Mouse (Mus musculus) hindbrain, embryonic 14.5 days (tissue): ENCODE measurements at regions not wholly inside any gene's neighbourhood (a gene's known extent, or its start where the extent isn't known, plus 50 kb on each side); places are given as distances from the start of the nearest gene placed in this dataset.

Experiments
- ATAC-seq: fragments of 200-750 bp; cut with Nextera tagmentation; 2 replicates; pipeline ENCODE4 v1.8.0; 2017; ENCODE audit warnings: moderate number of reproducible peaks, mild to moderate bottlenecking, moderate TSS enrichment, moderate library complexity; ENCODE audit not compliant: low FRiP score
- DNase-seq: peaks from one replicate; pipeline ENCODE4 v3.0.0-alpha.2; 2015; ENCODE audit warnings: low spot score
- H3K27ac ChIP-seq: fragments of 300-500 bp; sonication (generic); 2 replicates; pipeline ENCODE4 v1.5.1; 2014; ENCODE audit warnings: mild to moderate bottlenecking, moderate library complexity
- H3K27me3 ChIP-seq: fragments of 300-500 bp; sonication (generic); 2 replicates; pipeline ENCODE4 v1.6.1; 2014; ENCODE audit warnings: mild to moderate bottlenecking, low read length, mixed read lengths; ENCODE audit not compliant: control insufficient read depth, insufficient read depth
- H3K36me3 ChIP-seq: fragments of 300-500 bp; sonication (generic); replicated peaks from 2 replicates; pipeline ENCODE4 v1.6.1; 2014; ENCODE audit not compliant: control insufficient read depth, insufficient read depth
- H3K4me1 ChIP-seq: fragments of 300-500 bp; sonication (generic); replicated peaks from 2 replicates; pipeline ENCODE4 v1.6.1; 2014; ENCODE audit warnings: antibody characterized with exemption, low read length, mixed read lengths; ENCODE audit not compliant: control insufficient read depth, insufficient read depth
- H3K4me2 ChIP-seq: fragments of 300-500 bp; sonication (generic); replicated peaks from 2 replicates; pipeline ENCODE4 v1.6.1; 2014; ENCODE audit warnings: mild to moderate bottlenecking, moderate library complexity
- H3K4me3 ChIP-seq: fragments of 300-500 bp; sonication (generic); replicated peaks from 2 replicates; pipeline ENCODE4 v1.5.1; 2014; ENCODE audit warnings: mild to moderate bottlenecking, low read length
- H3K9ac ChIP-seq: fragments of 300-500 bp; sonication (generic); 2 replicates; pipeline ENCODE4 v1.6.1; 2014
- H3K9me3 ChIP-seq: fragments of 300-500 bp; sonication (generic); 2 replicates; pipeline ENCODE4 v1.6.1; 2016; ENCODE audit warnings: low read length; ENCODE audit not compliant: control insufficient read depth
- WGBS: fragments of 180-500 bp; shearing (Covaris S2); extraction: QIAGEN DNeasy Blood & Tissue Kit; methylation state at CpG from one replicate; pipeline ENCODE4 v1.1.7; 2014; 5-methylcytosine and 5-hydroxymethylcytosine counted together

GRCm38 (mm10) chr16:74582645-74583423 lies 171.2 kb upstream of the Robo2 start:
- Histone ChIP-seq H3K4me2 (no peak overlapping the region), H3K27me3 (no peaks in the 10 kb centered on the region), H3K9ac (no peak overlapping the region), H3K4me3 (no peak overlapping the region), H3K9me3 (no peaks in the 10 kb centered on the region), H3K36me3 (no peaks in the 10 kb centered on the region), H3K27ac (no peak overlapping the region), H3K4me1 (no peaks in the 10 kb centered on the region)
- WGBS = 69% methylated on average over 4 of the region's 4 CpGs
- ATAC-seq = no peak
- DNase-seq = no peak

GRCm38 (mm10) chr16:74548374-74548773 lies 136.7 kb upstream of the Robo2 start:
- DNase-seq = no peak
- no peaks in the 10 kb centered on the region for H3K4me1 ChIP-seq
- no peak overlapping the region for H3K27ac ChIP-seq
- 75% methylated on average over 5 of the region's 5 CpGs for WGBS
- no peaks in the 10 kb centered on the region for H3K36me3 ChIP-seq
- H3K4me3 ChIP-seq = no peak overlapping the region
- H3K9ac ChIP-seq = no peak overlapping the region
- H3K9me3 ChIP-seq = no peaks in the 10 kb centered on the region
- no peak for ATAC-seq
- H3K27me3 ChIP-seq = no peaks in the 10 kb centered on the region
- H3K4me2 ChIP-seq = no peak overlapping the region

- Histone ChIP-seq H3K27ac (no peak overlapping the region), H3K27me3 (no peaks in the 10 kb centered on the region), H3K36me3 (no peaks in the 10 kb centered on the region), H3K4me2 (no peak overlapping the region), H3K9ac (no peak overlapping the region), H3K4me1 (no peaks in the 10 kb centered on the region), H3K4me3 (no peak overlapping the region), H3K9me3 (no peaks in the 10 kb centered on the region)
- ATAC-seq (no peak), DNase-seq (no peak)
- 71% methylated on average over 2 of the region's 2 CpGs for WGBS
Observed at GRCm38 (mm10) chr16:74530531-74530930, 118.9 kb upstream of the Robo2 start.

- ATAC-seq = no peak
- Histone ChIP-seq H3K4me1 (no peaks in the 10 kb centered on the region), H3K36me3 (no peaks in the 10 kb centered on the region), H3K4me2 (no peak overlapping the region), H3K27me3 (no peaks in the 10 kb centered on the region), H3K27ac (no peak overlapping the region), H3K4me3 (no peak overlapping the region), H3K9me3 (no peaks in the 10 kb centered on the region), H3K9ac (no peak overlapping the region)
- 36% methylated on average over 3 of the region's 3 CpGs for WGBS
- no peak for DNase-seq
Observed at GRCm38 (mm10) chr16:74528245-74528644, 116.6 kb upstream of the Robo2 start.

GRCm38 (mm10) chr16:74526521-74526920 lies 114.9 kb upstream of the Robo2 start:
- Histone ChIP-seq H3K27me3 (no peaks in the 10 kb centered on the region), H3K27ac (no peak overlapping the region), H3K9me3 (no peaks in the 10 kb centered on the region), H3K4me3 (no peak overlapping the region), H3K4me1 (no peaks in the 10 kb centered on the region), H3K4me2 (no peak overlapping the region), H3K9ac (no peak overlapping the region), H3K36me3 (no peaks in the 10 kb centered on the region)
- ATAC-seq = no peak
- WGBS = 67% methylated on average over 1 of the region's 1 CpGs
- DNase-seq = no peak

- DNase-seq (no peak), ATAC-seq (no peak)
- Histone ChIP-seq H3K27ac (no peak overlapping the region), H3K36me3 (no peaks in the 10 kb centered on the region), H3K4me3 (no peak overlapping the region), H3K27me3 (no peaks in the 10 kb centered on the region), H3K9me3 (no peaks in the 10 kb centered on the region), H3K9ac (no peak overlapping the region), H3K4me1 (no peaks in the 10 kb centered on the region), H3K4me2 (no peak overlapping the region)
- WGBS = 87% methylated on average over 4 of the region's 4 CpGs
Observed at GRCm38 (mm10) chr16:74520501-74520900, 108.9 kb upstream of the Robo2 start.

GRCm38 (mm10) chr16:74517888-74518287 lies 106.3 kb upstream of the Robo2 start:
- no peaks in the 10 kb centered on the region for H3K4me1 ChIP-seq
- no peak overlapping the region for H3K9ac ChIP-seq
- no peak overlapping the region for H3K4me2 ChIP-seq
- no peaks in the 10 kb centered on the region for H3K27me3 ChIP-seq
- H3K4me3 ChIP-seq = no peak overlapping the region
- H3K27ac ChIP-seq = no peak overlapping the region
- no peaks in the 10 kb centered on the region for H3K9me3 ChIP-seq
- DNase-seq = no peak
- ATAC-seq = no peak
- 100% methylated on average over 1 of the region's 1 CpGs for WGBS
- H3K36me3 ChIP-seq = no peaks in the 10 kb centered on the region

GRCm38 (mm10) chr16:74517374-74517773 lies 105.7 kb upstream of the Robo2 start:
- Histone ChIP-seq H3K27ac (no peak overlapping the region), H3K9ac (no peak overlapping the region), H3K4me2 (no peak overlapping the region), H3K27me3 (no peaks in the 10 kb centered on the region), H3K4me3 (no peak overlapping the region), H3K36me3 (no peaks in the 10 kb centered on the region), H3K9me3 (no peaks in the 10 kb centered on the region), H3K4me1 (no peaks in the 10 kb centered on the region)
- WGBS = 95% methylated on average over 4 of the region's 4 CpGs
- ATAC-seq = no peak
- no peak for DNase-seq

GRCm38 (mm10) chr16:74514481-74514880 lies 102.9 kb upstream of the Robo2 start:
- Histone ChIP-seq H3K36me3 (no peaks in the 10 kb centered on the region), H3K27me3 (no peaks in the 10 kb centered on the region), H3K9ac (no peak overlapping the region), H3K4me3 (no peak overlapping the region), H3K27ac (no peak overlapping the region), H3K9me3 (no peaks in the 10 kb centered on the region), H3K4me1 (no peaks in the 10 kb centered on the region), H3K4me2 (no peak overlapping the region)
- ATAC-seq = no peak
- WGBS = 87% methylated on average over 4 of the region's 4 CpGs
- DNase-seq = no peak

GRCm38 (mm10) chr16:74510383-74510782 lies 98.8 kb upstream of the Robo2 start:
- ATAC-seq (no peak), DNase-seq (no peak)
- Histone ChIP-seq H3K4me3 (no peak overlapping the region), H3K9ac (no peak overlapping the region), H3K9me3 (no peaks in the 10 kb centered on the region), H3K27ac (no peak overlapping the region), H3K4me1 (no peaks in the 10 kb centered on the region), H3K4me2 (no peak overlapping the region), H3K27me3 (no peaks in the 10 kb centered on the region), H3K36me3 (no peaks in the 10 kb centered on the region)
- 92% methylated on average over 1 of the region's 1 CpGs for WGBS
